Mouse (Mus musculus) frontal cortex, adult (tissue): ENCODE results near the gene Pih1d3.
A peak's percentile ranks its signal among the peaks of the same experiment; 100 is the strongest.

Experiments used
- ATAC-seq: cut with Nextera tagmentation; 2 replicates; pipeline ENCODE4 v1.9.2; 2017; ENCODE audit warnings: mild to moderate bottlenecking, moderate library complexity, mixed read lengths; ENCODE audit not compliant: low TSS enrichment

The Pih1d3 gene

GRCm38 (mm10) chr1:31222564-31222963 is at the start of gene Pih1d3, which contains the start of gene 4931428L18Rik:
Gene Pih1d3 (plus strand): TSS chr1:31222838.
Gene 4931428L18Rik (minus strand): TSS chr1:31222684.
- 0 out of 2 replicates have a peak, but pooled peaks have one; percentile 8 for ATAC-seq

DNA sequence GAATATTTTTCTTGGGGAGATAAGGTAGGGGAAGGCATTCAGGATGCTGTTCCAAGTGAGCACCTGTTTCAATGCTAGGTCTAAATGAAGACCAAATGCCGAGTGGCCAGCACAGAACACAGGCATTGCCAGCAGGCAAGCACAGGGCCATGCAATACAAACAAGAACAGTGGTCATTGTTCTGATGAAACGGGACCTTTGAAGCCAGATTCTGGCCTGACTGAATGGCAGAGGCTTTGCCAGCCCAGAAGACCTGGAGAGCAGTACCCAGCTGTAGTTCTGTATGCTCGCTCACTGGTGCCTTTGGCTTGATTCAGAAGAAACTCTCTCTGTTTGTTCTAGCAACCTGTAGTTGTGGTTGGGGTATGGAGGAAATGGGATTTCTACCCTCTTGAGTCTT is 47.2 kb upstream of the Pih1d3 start:
- ATAC-seq, result peak; percentile 65; the same call in 1 of the 2 replicates

- no peak for ATAC-seq
These were observed 46.5 kb upstream of the Pih1d3 start, which contains the start of gene Lgsn for GRCm38 (mm10) chr1:31176101-31176500. Gene Lgsn (plus strand): TSS chr1:31176401.

DNA sequence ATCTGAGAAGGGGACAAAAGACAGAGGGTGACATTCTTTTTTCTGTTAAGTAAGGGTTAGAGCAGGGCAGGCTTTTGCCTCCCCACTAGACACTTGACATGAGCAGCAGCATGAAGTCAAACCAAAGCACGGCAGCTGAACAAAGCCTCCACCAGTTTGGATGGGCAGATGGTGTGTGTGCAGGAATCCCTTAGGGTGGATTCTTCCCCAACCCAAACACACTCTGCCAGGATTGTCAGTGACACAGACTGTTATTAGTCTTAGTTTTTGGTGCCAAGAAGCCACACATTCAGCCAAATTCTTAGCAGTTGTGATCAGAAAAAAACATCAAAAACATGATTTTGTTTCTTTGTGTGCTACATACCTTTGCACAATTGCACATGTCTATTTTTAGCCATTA is 44.4 kb upstream of the Pih1d3 start:
- peak; percentile 62; the same call in 1 of the 2 replicates for ATAC-seq

- ATAC-seq, result no peak
These were observed 32.3 kb upstream of the Pih1d3 start for GRCm38 (mm10) chr1:31190237-31190866.

- no peak for ATAC-seq
These were observed 27.0 kb upstream of the Pih1d3 start for GRCm38 (mm10) chr1:31195633-31196032.

- no peak for ATAC-seq
These were observed 25.7 kb upstream of the Pih1d3 start for GRCm38 (mm10) chr1:31196959-31197358.

GRCm38 (mm10) chr1:31203771-31204170 is 18.9 kb upstream of the Pih1d3 start:
- peak; percentile 96 for ATAC-seq

GRCm38 (mm10) chr1:31205346-31205745 is 17.3 kb upstream of the Pih1d3 start:
- no peak; the same call in 1 of the 2 replicates for ATAC-seq

GRCm38 (mm10) chr1:31205770-31206169 is 16.9 kb upstream of the Pih1d3 start:
- no peak for ATAC-seq

GRCm38 (mm10) chr1:31210144-31210543 is 12.5 kb upstream of the Pih1d3 start:
- peak; percentile 86 for ATAC-seq

- no peak for ATAC-seq
These were observed 7.8 kb upstream of the Pih1d3 start for GRCm38 (mm10) chr1:31214831-31215230.

DNA sequence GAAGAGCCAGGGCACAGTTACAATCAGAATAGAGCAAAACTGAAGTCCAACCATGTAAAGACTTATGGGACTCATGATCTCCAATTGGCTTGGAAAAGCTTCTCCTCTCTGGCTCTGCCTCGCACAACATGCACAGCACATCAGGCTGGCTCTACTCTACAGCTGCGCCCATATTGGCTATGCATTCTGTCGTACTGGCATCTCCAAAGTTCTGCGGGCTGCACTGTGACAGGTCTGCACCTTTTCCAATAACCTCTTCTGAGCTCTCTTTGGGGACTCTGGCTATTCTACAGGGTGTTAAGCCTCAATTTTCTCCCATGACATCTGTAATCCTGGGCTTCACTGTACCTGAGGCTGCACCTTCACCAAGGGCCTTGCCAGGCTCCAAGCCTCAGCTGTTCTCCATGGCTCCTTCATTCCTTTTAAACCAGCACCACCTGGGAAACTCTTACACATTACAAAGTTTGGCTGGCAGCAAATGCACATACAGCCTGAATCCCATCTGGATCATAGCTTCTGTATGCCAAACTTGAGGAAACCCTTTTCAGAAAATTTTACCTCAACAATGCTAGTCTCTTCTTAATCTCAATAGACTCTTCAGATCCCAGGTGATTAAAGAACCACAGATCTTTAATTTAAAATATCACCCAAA is 1.9 kb upstream of the Pih1d3 start:
- peak; percentile 73 for ATAC-seq

GRCm38 (mm10) chr1:31233319-31234036 is 10.8 kb downstream of the Pih1d3 start:
- ATAC-seq, result peak; percentile 70

DNA sequence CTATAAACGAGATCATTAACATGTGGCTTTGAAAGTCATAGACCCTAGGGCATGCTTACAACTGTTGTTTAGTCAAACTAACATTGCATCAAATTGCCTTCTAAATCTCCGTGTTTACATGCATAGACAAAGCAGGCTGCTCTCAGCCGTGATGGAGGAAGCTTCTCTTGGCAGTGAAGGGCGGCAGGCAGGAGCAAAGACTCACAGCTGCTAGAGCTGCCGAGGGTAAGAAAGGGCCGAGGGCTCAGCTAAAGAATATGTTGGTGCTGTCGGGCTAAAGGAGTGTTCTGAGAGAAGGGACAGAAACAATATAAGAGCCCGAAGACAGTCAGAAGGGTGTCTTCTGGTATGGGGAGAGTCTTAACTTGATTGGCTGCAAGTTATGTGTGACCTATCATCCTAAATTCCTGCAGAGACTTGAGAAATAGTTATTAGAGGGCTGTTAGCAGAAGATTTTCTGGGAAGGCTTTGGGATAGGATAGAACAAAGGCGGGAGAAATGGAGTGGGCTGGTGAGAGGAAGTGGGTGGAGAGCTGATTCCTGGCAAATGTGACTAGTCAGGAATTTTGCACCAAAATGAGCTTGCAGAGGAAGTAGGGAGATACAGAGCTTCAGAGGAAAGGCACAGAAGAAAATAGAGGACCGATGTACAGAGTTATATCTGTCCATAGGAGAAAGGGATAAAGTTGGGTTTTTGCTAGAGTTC is 37.7 kb downstream of the Pih1d3 start:
- peak; percentile 95 for ATAC-seq
